Mouse (Mus musculus) CH12.LX (cell line): ENCODE data around the gene Slc15a3. TPM values are rescaled to one million over a fixed set of nuclear protein-coding genes. Genes with fewer than 3 reads are reported as not detected.

ENCODE experiments used
- DNase-seq: peaks from one replicate; pipeline ENCODE4 v3.0.0-alpha.2; 2013; ENCODE audit errors: extremely low read depth
- H3K27ac ChIP-seq: 2 replicates; pipeline ENCODE4 v1.5.1; 2012; ENCODE audit warnings: low read depth, mild to moderate bottlenecking, control low read depth, moderate library complexity; ENCODE audit not compliant: insufficient read depth
- H3K27me3 ChIP-seq: replicated peaks from 2 replicates; pipeline ENCODE3; 2012; ENCODE audit warnings: inconsistent platforms
- H3K36me3 ChIP-seq, 2 experiments: replicated peaks in 1 of 2; 2 replicates each; pipeline versions ENCODE3 to v1.6.1; 2012; ENCODE audit warnings: inconsistent platforms in 1 of 2, low read length in 1 of 2, mild to moderate bottlenecking in 1 of 2, mixed read lengths in 1 of 2, moderate library complexity in 1 of 2; ENCODE audit not compliant: control insufficient read depth in 1 of 2, insufficient read depth in 1 of 2
- H3K4me1 ChIP-seq, 2 experiments: 2 replicates each; pipeline ENCODE4 v1.6.1; 2012; ENCODE audit warnings: inconsistent platforms in 1 of 2, moderate library complexity in 1 of 2; ENCODE audit not compliant: insufficient read depth in 2 of 2, control insufficient read depth in 1 of 2
- H3K4me2 ChIP-seq: 2 replicates; pipeline ENCODE4 v1.6.1; 2012; ENCODE audit warnings: low read depth, mild to moderate bottlenecking, control low read depth; ENCODE audit not compliant: poor library complexity, insufficient read depth, severe bottlenecking
- H3K4me3 ChIP-seq, 3 experiments: fragments of 150-350 bp in 1 of 3; sonication (generic) in 1 of 3; replicated peaks in 1 of 3; 2 replicates each; pipeline versions ENCODE3 to v1.5.1; 2011 to 2012; ENCODE audit warnings: low read depth in 2 of 3, low read length in 2 of 3, mild to moderate bottlenecking in 2 of 3, moderate library complexity in 2 of 3, control low read depth in 1 of 3, improper control_type of control experiment in 1 of 3, inconsistent platforms in 1 of 3, mixed read lengths in 1 of 3; ENCODE audit not compliant: poor library complexity in 1 of 3
- H3K79me2 ChIP-seq: replicated peaks from 2 replicates; pipeline ENCODE4 v1.6.1; 2012; ENCODE audit warnings: mild to moderate bottlenecking, moderate library complexity; ENCODE audit not compliant: control insufficient read depth, poor library complexity, insufficient read depth, severe bottlenecking; ENCODE audit errors: extremely low read depth
- H3K9ac ChIP-seq: 2 replicates; pipeline ENCODE4 v1.6.1; 2012; ENCODE audit warnings: low read depth, mild to moderate bottlenecking, control low read depth, moderate library complexity; ENCODE audit not compliant: insufficient read depth
- H3K9me3 ChIP-seq: replicated peaks from 2 replicates; pipeline ENCODE3; 2012; ENCODE audit warnings: low read length, inconsistent platforms, mixed read lengths
- BHLHE40 ChIP-seq: IDR thresholded peaks from 2 replicates; pipeline ENCODE4 v1.6.1; 2011; ENCODE audit warnings: mild to moderate bottlenecking, low read depth, low read length, improper control_type of control experiment
- CHD1 ChIP-seq: IDR thresholded peaks from 2 replicates; pipeline ENCODE4 v1.6.1; 2012; ENCODE audit warnings: low read depth, low read length, improper control_type of control experiment, inconsistent platforms
- CHD2 ChIP-seq: IDR thresholded peaks from 2 replicates; pipeline ENCODE4 v1.6.1; 2011; ENCODE audit warnings: low read length, improper control_type of control experiment
- CTCF ChIP-seq, 2 experiments: IDR thresholded peaks in 1 of 2; conservative IDR thresholded peaks in 1 of 2; 2 replicates each; pipeline ENCODE4 v1.5.1; 2011 to 2012; ENCODE audit warnings: low read depth in 2 of 2, low read length in 2 of 2, improper control_type of control experiment in 1 of 2, inconsistent platforms in 1 of 2, mild to moderate bottlenecking in 1 of 2, moderate library complexity in 1 of 2
- E2F4 ChIP-seq: IDR thresholded peaks from 2 replicates; pipeline ENCODE4 v1.6.1; 2011; ENCODE audit warnings: low read depth, low read length, improper control_type of control experiment; ENCODE audit not compliant: insufficient replicate concordance
- EP300 ChIP-seq: IDR thresholded peaks from 2 replicates; pipeline ENCODE4 v1.6.1; 2011; ENCODE audit warnings: low read length, improper control_type of control experiment
- ETS1 ChIP-seq: conservative IDR thresholded peaks from 2 replicates; pipeline ENCODE4 v1.6.1; 2012; ENCODE audit warnings: low read depth, mild to moderate bottlenecking, inconsistent platforms, low read length, improper control_type of control experiment, moderate library complexity
- GABPA ChIP-seq: IDR thresholded peaks from 2 replicates; pipeline ENCODE4 v1.6.1; 2012; ENCODE audit warnings: low read depth, low read length, improper control_type of control experiment, inconsistent platforms; ENCODE audit not compliant: insufficient replicate concordance
- HCFC1 ChIP-seq: IDR thresholded peaks from 2 replicates; pipeline ENCODE4 v1.6.1; 2012; ENCODE audit warnings: low read depth, mild to moderate bottlenecking, inconsistent platforms, low read length, improper control_type of control experiment
- IRF4 ChIP-seq: IDR thresholded peaks from 2 replicates; pipeline ENCODE4 v1.6.1; 2014; ENCODE audit warnings: low read depth, mild to moderate bottlenecking, inconsistent platforms, low read length, improper control_type of control experiment
- JUN ChIP-seq: IDR thresholded peaks from 2 replicates; pipeline ENCODE4 v1.6.1; 2011; ENCODE audit warnings: low read depth, mild to moderate bottlenecking, low read length, improper control_type of control experiment, moderate library complexity; ENCODE audit not compliant: insufficient read depth
- JUND ChIP-seq: conservative IDR thresholded peaks from 2 replicates; pipeline ENCODE4 v1.6.1; 2011; ENCODE audit warnings: low read depth, low read length, improper control_type of control experiment
- KAT2A ChIP-seq: IDR thresholded peaks from 2 replicates; pipeline ENCODE4 v1.6.1; 2012; ENCODE audit warnings: low read length, improper control_type of control experiment, inconsistent platforms; ENCODE audit not compliant: insufficient replicate concordance
- MAZ ChIP-seq: IDR thresholded peaks from 2 replicates; pipeline ENCODE4 v1.6.1; 2012; ENCODE audit warnings: low read depth, mild to moderate bottlenecking, inconsistent platforms, low read length, improper control_type of control experiment, moderate library complexity
- MYC ChIP-seq: IDR thresholded peaks from 2 replicates; pipeline ENCODE4 v1.6.1; 2011; ENCODE audit warnings: low read depth, mild to moderate bottlenecking, improper control_type of control experiment, low read length
- NRF1 ChIP-seq: IDR thresholded peaks from 2 replicates; pipeline ENCODE4 v1.6.1; 2014; ENCODE audit warnings: low read depth, mild to moderate bottlenecking, inconsistent platforms, low read length, improper control_type of control experiment, moderate library complexity
- PAX5 ChIP-seq: IDR thresholded peaks from 2 replicates; pipeline ENCODE4 v1.6.1; 2012; ENCODE audit warnings: low read length, inconsistent platforms, mixed read lengths
- POLR2A ChIP-seq: IDR thresholded peaks from 2 replicates; pipeline ENCODE4 v1.6.1; 2011; ENCODE audit warnings: low read depth, mild to moderate bottlenecking, improper control_type of control experiment, low read length
- RAD21 ChIP-seq: IDR thresholded peaks from 2 replicates; pipeline ENCODE4 v1.6.1; 2011; ENCODE audit warnings: low read depth, mild to moderate bottlenecking, low read length, improper control_type of control experiment, moderate library complexity
- RCOR1 ChIP-seq: conservative IDR thresholded peaks from 2 replicates; pipeline ENCODE4 v1.6.1; 2012; ENCODE audit warnings: low read depth, mild to moderate bottlenecking, inconsistent platforms, low read length, improper control_type of control experiment
- SIN3A ChIP-seq: IDR thresholded peaks from 2 replicates; pipeline ENCODE4 v1.6.1; 2012; ENCODE audit warnings: low read length, improper control_type of control experiment, inconsistent platforms
- TBP ChIP-seq: conservative IDR thresholded peaks from 2 replicates; pipeline ENCODE4 v1.6.1; 2011; ENCODE audit warnings: low read depth, low read length, improper control_type of control experiment
- TCF12 ChIP-seq: IDR thresholded peaks from 2 replicates; pipeline ENCODE4 v1.6.1; 2014; ENCODE audit warnings: low read depth, mild to moderate bottlenecking, inconsistent platforms, low read length, improper control_type of control experiment
- USF1 ChIP-seq: IDR thresholded peaks from 2 replicates; pipeline ENCODE4 v1.6.1; 2014; ENCODE audit warnings: low read depth, mild to moderate bottlenecking, inconsistent platforms, low read length, improper control_type of control experiment
- ZKSCAN1 ChIP-seq: IDR thresholded peaks from 2 replicates; pipeline ENCODE4 v1.6.1; 2012; ENCODE audit warnings: low read depth, inconsistent platforms, low read length, improper control_type of control experiment, borderline replicate concordance
- ZMIZ1 ChIP-seq: IDR thresholded peaks from 2 replicates; pipeline ENCODE4 v1.6.1; 2012; ENCODE audit warnings: low read depth, mild to moderate bottlenecking, inconsistent platforms, low read length, improper control_type of control experiment
- ZNF384 ChIP-seq: IDR thresholded peaks from 2 replicates; pipeline ENCODE4 v1.6.1; 2012; ENCODE audit warnings: low read depth, low read length, improper control_type of control experiment, inconsistent platforms
- dilution Hi-C: fragments of 300-500 bp; cut with MboI; formaldehyde crosslinking; loops from 2 replicates; pipeline ENCODE4 v1.14.3; 2020; ENCODE audit warnings: low sequenced_read_pairs; ENCODE audit not compliant: extremely low pct_unique_long_range_greater_than_20kb, extremely low pct_ligation_motif_present
- in situ Hi-C: fragments of 300-500 bp; cut with MboI; formaldehyde crosslinking; loops from 3 replicates; pipeline ENCODE4 v1.14.3; 2019; ENCODE audit warnings: low sequenced_read_pairs, low pct_ligation_motif_present, low pct_unique_long_range_greater_than_20kb, mixed read lengths
- polyA plus RNA-seq: library from polyadenylated mRNA; unstranded; fragments of >175 nt; gene quantifications from 2 replicates; pipeline ENCODE4 v1.2.1, GENCODE M21; 2012; ENCODE audit warnings: low read depth; ENCODE audit not compliant: insufficient read length
- total RNA-seq, 2 experiments: library from RNA; depleted of rRNA; stranded (reverse); fragments of 300-350 nt in 1 of 2; fragments of >200 nt in 1 of 2; gene quantifications; 2 replicates each; pipeline ENCODE4 v1.2.3; 2012 to 2014

Slc15a3 gene
- total and polyA plus RNA-seq, 3 experiments, result 84.5 to 219 (median 94.3) TPM

GRCm38 (mm10) chr19:10822534-10822933 is 17.0 kb upstream of the Slc15a3 start:
- H3K4me3 ChIP-seq, result no peak overlapping the region
- H3K27ac ChIP-seq, result no peak overlapping the region
- DNase-seq, result no peak
- H3K9ac ChIP-seq, result no peak overlapping the region
- TF ChIP-seq USF1, result no peak
- no peak for TF ChIP-seq CHD1
- TF ChIP-seq MYC, result no peak
- no peak for TF ChIP-seq ETS1
- no peak for TF ChIP-seq ZNF384
- no peak for TF ChIP-seq HCFC1
- no peak for TF ChIP-seq PAX5
- TF ChIP-seq EP300, result no peak
- TF ChIP-seq JUND, result no peak
- TF ChIP-seq MAZ, result no peak
- no peak for TF ChIP-seq POLR2A
- no peak for TF ChIP-seq RCOR1
- no peak for TF ChIP-seq TBP
- no peaks in the 10 kb centered on the region for H3K27me3 ChIP-seq
- no peaks in the 10 kb centered on the region for H3K9me3 ChIP-seq
- no peak overlapping the region for H3K4me2 ChIP-seq
- in situ Hi-C loops, result no loop called here
- no peaks in the 10 kb centered on the region for H3K79me2 ChIP-seq
- H3K4me1 ChIP-seq, result peaks cover 3 to 8% of the 10 kb centered on the region in 2 experiments; a peak in 3 of 4 replicates
- no peaks in the 10 kb centered on the region for H3K36me3 ChIP-seq
- dilution Hi-C loops, result no loop called here

GRCm38 (mm10) chr19:10824061-10824460 is 15.5 kb upstream of the Slc15a3 start:
- in situ Hi-C loops, result no loop called here
- H3K4me3 ChIP-seq, result no peak overlapping the region
- peaks cover 7 to 19% of the 10 kb centered on the region in 2 experiments for H3K4me1 ChIP-seq
- TF ChIP-seq BHLHE40, result no peak
- TF ChIP-seq USF1, result no peak
- TF ChIP-seq RAD21, result no peak
- TF ChIP-seq ZKSCAN1, result no peak
- no peak for TF ChIP-seq TCF12
- no peak for TF ChIP-seq MAZ
- TF ChIP-seq KAT2A, result no peak
- TF ChIP-seq HCFC1, result no peak
- TF ChIP-seq NRF1, result no peak
- no peak for TF ChIP-seq PAX5
- TF ChIP-seq CHD1, result no peak
- no peak for TF ChIP-seq IRF4
- TF ChIP-seq SIN3A, result no peak
- TF ChIP-seq ZMIZ1, result no peak
- TF ChIP-seq GABPA, result no peak
- no peak for TF ChIP-seq E2F4
- no peak for TF ChIP-seq CTCF (conservative IDR thresholded peaks at IDR 0.05 in 1 of 2, IDR thresholded peaks at IDR 0.05 in 1 of 2; ENCODE audit: low read depth in 2 of 2, low read length in 2 of 2)
- TF ChIP-seq CHD2, result no peak
- TF ChIP-seq JUN, result no peak
- no peak for TF ChIP-seq MYC
- H3K4me2 ChIP-seq, result no peak overlapping the region
- no peaks in the 10 kb centered on the region for H3K27me3 ChIP-seq
- DNase-seq, result no peak
- no peak overlapping the region for H3K27ac ChIP-seq
- dilution Hi-C loops, result no loop called here
- H3K79me2 ChIP-seq, result no peaks in the 10 kb centered on the region
- no peak overlapping the region for H3K9ac ChIP-seq
- H3K36me3 ChIP-seq, result no peaks in the 10 kb centered on the region
- no peaks in the 10 kb centered on the region for H3K9me3 ChIP-seq
